Mouse (Mus musculus): ENCODE data around the gene Yes1. TPM values are rescaled to one million over a fixed set of nuclear protein-coding genes. Genes with fewer than 3 reads are reported as not detected.
"Not testable (repeated sequence)": the region's sequence is repeated elsewhere in the genome, so short reads cannot be mapped to it uniquely, and the experiment has no call there.

Yes1 gene
- polyA plus RNA-seq, 1 experiment from 2014 or later, result 25.8 TPM

DNA sequence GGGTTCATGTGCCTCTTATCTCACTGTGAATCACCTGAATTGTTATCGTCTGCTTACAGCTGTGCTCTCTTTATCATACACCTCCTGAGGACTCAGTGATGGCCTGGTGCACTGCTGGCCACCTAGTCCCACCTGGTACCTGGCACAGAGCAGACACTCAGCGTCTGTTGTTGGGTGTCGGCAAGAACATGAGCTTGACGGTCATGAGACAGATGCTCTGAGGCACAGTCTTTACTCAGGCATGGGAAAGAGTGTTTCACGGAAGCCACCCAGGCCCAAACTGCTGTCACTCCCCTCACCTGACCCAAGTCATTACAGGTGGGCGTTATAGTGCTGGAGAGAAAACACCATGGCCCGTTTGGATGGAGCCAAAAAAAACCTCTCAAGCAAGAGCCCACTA, 113.0 kb downstream of the Yes1 start:
- Histone ChIP-seq H3K4me3 (replicated peaks; ENCODE audit: low read depth, low read length) (no peak overlapping the region), H3K27me3 (ENCODE audit: insufficient read depth, low read length) (no peaks in the 10 kb centered on the region), H3K4me1 (replicated peaks; ENCODE audit: insufficient read depth, low read length) (no peaks in the 10 kb centered on the region), H3K9me3 (replicated peaks; ENCODE audit: low read length) (no peaks in the 10 kb centered on the region), H3K36me3 (ENCODE audit: insufficient read depth, low read length) (no peaks in the 10 kb centered on the region), H3K4me2 (ENCODE audit: low read length) (no peak overlapping the region), H3K9ac (ENCODE audit: low read depth, low read length) (no peak overlapping the region), H3K27ac (no peak overlapping the region)
- WGBS, result 79% methylated on average over 7 of the region's 7 CpGs
- ATAC-seq (replicated peaks; ENCODE audit: low FRiP score, low read depth), result no peak
- DNase-seq (ENCODE audit: low spot score), result no peak
- no peak for TF ChIP-seq CTCF (IDR thresholded peaks at IDR 0.05; ENCODE audit: low read depth)

- H3K4me3 ChIP-seq (replicated peaks; ENCODE audit: low read depth, low read length); H3K27me3 ChIP-seq (ENCODE audit: insufficient read depth, low read length); H3K4me1 ChIP-seq (replicated peaks; ENCODE audit: insufficient read depth, low read length); H3K27ac ChIP-seq; ATAC-seq (replicated peaks; ENCODE audit: low FRiP score, low read depth); H3K9me3 ChIP-seq (replicated peaks; ENCODE audit: low read length); H3K36me3 ChIP-seq (ENCODE audit: insufficient read depth, low read length); DNase-seq (ENCODE audit: low spot score); H3K4me2 ChIP-seq (ENCODE audit: low read length); H3K9ac ChIP-seq (ENCODE audit: low read depth, low read length): not testable (repeated sequence)
- 72% methylated on average over 3 of the region's 3 CpGs for WGBS
Observed at GRCm38 (mm10) chr5:32725397-32725796, 114.4 kb downstream of the Yes1 start.

DNA sequence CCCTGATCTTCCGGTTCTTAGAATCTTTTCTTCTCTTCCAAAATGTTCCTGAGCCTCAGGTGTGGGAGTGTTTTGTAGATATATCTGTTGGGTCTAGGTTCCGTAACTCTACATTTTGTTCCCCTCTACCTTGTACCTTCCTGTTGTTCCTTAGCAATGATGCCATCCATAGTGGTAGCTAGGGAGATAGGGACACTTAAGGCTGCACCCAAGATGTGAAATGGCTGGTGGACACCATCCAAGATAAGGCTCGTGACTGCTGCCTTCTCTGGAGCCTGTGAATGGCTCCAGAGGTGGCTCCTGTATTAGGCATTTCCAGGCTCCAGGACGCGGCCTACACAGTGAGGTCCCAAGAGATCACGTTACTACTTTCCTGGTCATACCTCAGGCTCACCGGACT, 117.3 kb downstream of the Yes1 start:
- no peaks in the 10 kb centered on the region for H3K4me1 ChIP-seq (replicated peaks; ENCODE audit: insufficient read depth, low read length)
- no peak overlapping the region for H3K27ac ChIP-seq
- H3K27me3 ChIP-seq (ENCODE audit: insufficient read depth, low read length), result no peaks in the 10 kb centered on the region
- H3K36me3 ChIP-seq (ENCODE audit: insufficient read depth, low read length), result no peaks in the 10 kb centered on the region
- WGBS, result 61% methylated on average over 7 of the region's 7 CpGs
- H3K9ac ChIP-seq (ENCODE audit: low read depth, low read length), result no peak overlapping the region
- DNase-seq (ENCODE audit: low spot score), result no peak
- no peak overlapping the region for H3K4me2 ChIP-seq (ENCODE audit: low read length)
- H3K9me3 ChIP-seq (replicated peaks; ENCODE audit: low read length), result no peaks in the 10 kb centered on the region
- TF ChIP-seq CTCF (IDR thresholded peaks at IDR 0.05; ENCODE audit: low read depth), result no peak
- ATAC-seq (replicated peaks; ENCODE audit: low FRiP score, low read depth), result no peak
- no peak overlapping the region for H3K4me3 ChIP-seq (replicated peaks; ENCODE audit: low read depth, low read length)

DNA sequence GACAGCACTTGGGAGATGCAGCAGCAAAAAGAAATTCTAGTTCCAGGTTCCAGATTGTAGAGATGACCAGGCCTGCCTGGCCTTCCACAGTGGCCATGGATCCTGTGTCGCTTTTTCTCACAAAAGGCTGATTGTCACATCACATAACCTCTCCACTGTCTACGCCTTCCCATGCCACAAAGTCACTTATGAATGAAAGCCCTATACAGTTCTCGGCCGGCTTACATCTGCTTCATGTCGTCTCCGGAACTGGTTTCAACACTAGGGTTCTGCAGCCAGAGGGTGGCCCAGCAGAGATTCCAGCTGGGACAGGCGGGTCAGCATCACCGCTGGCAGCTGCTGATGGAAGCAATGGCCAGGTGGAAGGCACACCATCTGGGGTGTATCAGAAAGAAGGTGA, 117.9 kb downstream of the Yes1 start:
- no peak for DNase-seq (ENCODE audit: low spot score)
- Histone ChIP-seq H3K4me3 (replicated peaks; ENCODE audit: low read depth, low read length) (no peak overlapping the region), H3K27me3 (ENCODE audit: insufficient read depth, low read length) (no peaks in the 10 kb centered on the region), H3K36me3 (ENCODE audit: insufficient read depth, low read length) (no peaks in the 10 kb centered on the region), H3K27ac (no peak overlapping the region), H3K9ac (ENCODE audit: low read depth, low read length) (no peak overlapping the region), H3K9me3 (replicated peaks; ENCODE audit: low read length) (no peaks in the 10 kb centered on the region), H3K4me1 (replicated peaks; ENCODE audit: insufficient read depth, low read length) (no peaks in the 10 kb centered on the region), H3K4me2 (ENCODE audit: low read length) (no peak overlapping the region)
- no peak for ATAC-seq (replicated peaks; ENCODE audit: low FRiP score, low read depth)
- no peak for TF ChIP-seq CTCF (IDR thresholded peaks at IDR 0.05; ENCODE audit: low read depth)
- WGBS, result 90% methylated on average over 8 of the region's 8 CpGs

DNA sequence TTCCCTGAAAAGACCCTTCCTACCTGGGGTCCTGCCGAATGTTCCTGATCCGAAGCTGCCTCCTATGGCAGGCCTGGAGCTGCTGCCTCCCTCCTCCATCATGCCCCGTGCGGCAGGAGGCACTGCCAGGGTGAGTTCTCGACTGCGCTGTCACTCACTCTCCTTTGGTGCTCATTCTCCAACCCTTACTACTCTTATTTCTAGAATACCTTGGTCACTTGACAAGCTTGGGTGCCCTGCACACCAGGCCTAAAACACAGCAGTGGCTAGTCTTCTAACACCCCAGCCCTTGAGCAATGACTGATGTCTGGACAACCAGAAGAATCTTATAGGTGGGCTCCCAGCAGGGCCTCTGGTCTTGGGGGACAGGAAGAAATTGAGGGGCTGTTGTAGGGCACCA, 122.9 kb downstream of the Yes1 start:
- DNase-seq (ENCODE audit: low spot score); H3K36me3 ChIP-seq (ENCODE audit: insufficient read depth, low read length); H3K27ac ChIP-seq; H3K9me3 ChIP-seq (replicated peaks; ENCODE audit: low read length); H3K4me2 ChIP-seq (ENCODE audit: low read length); H3K9ac ChIP-seq (ENCODE audit: low read depth, low read length); H3K27me3 ChIP-seq (ENCODE audit: insufficient read depth, low read length); H3K4me1 ChIP-seq (replicated peaks; ENCODE audit: insufficient read depth, low read length); H3K4me3 ChIP-seq (replicated peaks; ENCODE audit: low read depth, low read length): not testable (repeated sequence)
- ATAC-seq (replicated peaks; ENCODE audit: low FRiP score, low read depth), result peak; percentile 65
- WGBS, result 93% methylated on average over 6 of the region's 6 CpGs

DNA sequence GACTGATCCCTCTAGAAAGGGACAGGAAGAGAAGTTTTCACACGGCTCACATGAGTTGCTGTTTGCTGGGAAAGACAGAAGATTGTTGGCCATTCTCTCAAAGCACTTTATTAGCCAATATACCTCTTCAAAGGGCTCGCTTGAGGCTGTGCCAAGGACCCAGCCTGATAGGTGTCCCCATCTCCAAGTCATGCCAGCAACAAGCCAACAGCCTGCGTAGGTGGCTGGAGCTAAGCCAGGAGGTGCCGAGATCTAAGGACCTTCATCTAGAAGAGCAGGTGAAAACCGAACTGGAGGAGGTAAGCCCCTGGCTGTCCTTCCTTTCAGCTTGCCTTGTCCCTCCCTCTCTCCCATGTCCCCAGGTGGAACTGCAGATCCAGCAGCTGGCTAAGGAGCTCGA, 124.8 kb downstream of the Yes1 start:
- Histone ChIP-seq H3K4me2 (ENCODE audit: low read length) (no peak overlapping the region), H3K36me3 (ENCODE audit: insufficient read depth, low read length) (peaks cover 9% of the 10 kb centered on the region; the same call in 1 of the 2 replicates), H3K9me3 (replicated peaks; ENCODE audit: low read length) (no peaks in the 10 kb centered on the region), H3K4me1 (replicated peaks; ENCODE audit: insufficient read depth, low read length) (no peaks in the 10 kb centered on the region), H3K27ac (no peak overlapping the region), H3K9ac (ENCODE audit: low read depth, low read length) (no peak overlapping the region), H3K4me3 (replicated peaks; ENCODE audit: low read depth, low read length) (no peak overlapping the region), H3K27me3 (ENCODE audit: insufficient read depth, low read length) (no peaks in the 10 kb centered on the region)
- DNase-seq (ENCODE audit: low spot score) (no peak), ATAC-seq (replicated peaks; ENCODE audit: low FRiP score, low read depth) (no peak)
- WGBS, result 80% methylated on average over 6 of the region's 6 CpGs
- no peak for TF ChIP-seq CTCF (IDR thresholded peaks at IDR 0.05; ENCODE audit: low read depth)

Other genes with a start within 250 kb of the Yes1 start
- gene Ppp1cb, start 152.3 kb upstream of the Yes1 start, polyA plus RNA-seq (2015; fragmentation: Nextera tagmentation; extraction: Ambion mirVana), result 223 and 226 TPM in 2 replicates
- gene Pisd, start 174.5 kb downstream of the Yes1 start, polyA plus RNA-seq (2015; fragmentation: Nextera tagmentation; extraction: Ambion mirVana), result 74.8 and 78.3 TPM in 2 replicates
- gene Gm20671, start 215.9 kb downstream of the Yes1 start, polyA plus RNA-seq (2015; fragmentation: Nextera tagmentation; extraction: Ambion mirVana), result not detected in 2 replicates
- gene Prr14l, start 243.1 kb downstream of the Yes1 start, polyA plus RNA-seq (2015; fragmentation: Nextera tagmentation; extraction: Ambion mirVana), result 8.5 and 11.0 TPM in 2 replicates

Measured in kidney, postnatal 0 days (tissue).